Mouse (Mus musculus): ENCODE data around the gene B4galt5.

The B4galt5 gene

DNA sequence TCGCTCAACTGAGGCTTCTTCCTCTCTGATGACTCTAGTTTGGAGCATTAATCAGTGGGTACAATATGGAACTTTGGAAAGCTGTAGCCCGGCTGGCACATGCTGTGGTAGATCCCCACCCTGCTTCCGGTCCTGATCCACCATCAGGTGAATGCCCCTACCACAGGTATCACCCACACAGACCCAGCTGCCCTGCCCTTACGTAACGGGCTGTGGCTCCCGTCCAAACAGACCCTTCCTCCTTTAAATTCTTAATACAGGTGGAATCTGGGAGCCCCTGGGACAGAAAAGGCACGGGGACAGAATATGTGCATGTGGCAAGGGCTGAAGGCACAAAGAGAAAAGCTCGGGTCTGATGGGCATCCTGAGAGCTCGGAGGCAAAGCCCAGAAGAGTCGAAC lies 73.1 kb downstream of the B4galt5 start:
- DNase-seq (ENCODE audit: low spot score), result peak; percentile 0

DNA sequence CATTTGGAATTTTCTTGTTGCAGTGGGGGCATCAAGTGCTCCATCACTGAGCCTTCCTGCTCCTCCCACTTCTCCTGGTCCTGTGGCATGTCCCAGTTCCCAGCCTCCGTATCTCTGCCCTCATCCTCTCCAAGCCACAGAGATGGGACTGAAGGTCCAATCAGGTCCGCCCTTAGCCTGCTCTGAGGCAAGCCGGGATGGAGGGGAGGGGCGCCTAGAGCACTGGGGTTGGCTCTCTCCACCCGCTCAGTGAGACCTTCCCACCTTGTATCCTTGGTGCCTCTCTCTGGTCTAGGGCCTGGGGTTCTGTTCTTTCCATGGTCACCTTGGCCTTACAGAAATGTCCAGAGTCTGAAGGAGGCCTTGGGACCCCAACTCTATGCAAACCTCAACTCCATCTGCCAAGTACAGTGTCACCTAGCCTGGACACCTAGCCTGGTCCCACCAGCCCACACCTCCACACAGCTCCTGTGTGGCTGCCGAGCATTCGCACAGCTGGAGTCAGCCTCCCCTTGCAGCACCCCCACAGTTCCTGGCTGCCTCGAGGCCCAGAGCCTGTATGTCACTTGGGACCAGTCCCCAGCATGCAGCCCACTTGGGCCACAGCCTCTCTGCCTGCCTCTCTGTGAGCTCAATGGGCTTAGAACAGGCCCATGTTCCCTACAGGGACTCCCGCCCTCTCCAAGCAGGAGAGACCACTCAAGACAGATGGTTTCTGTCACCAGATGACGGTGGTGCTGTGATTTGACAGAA lies 74.1 kb downstream of the B4galt5 start:
- peak; percentile 0 for DNase-seq (ENCODE audit: low spot score)

DNA sequence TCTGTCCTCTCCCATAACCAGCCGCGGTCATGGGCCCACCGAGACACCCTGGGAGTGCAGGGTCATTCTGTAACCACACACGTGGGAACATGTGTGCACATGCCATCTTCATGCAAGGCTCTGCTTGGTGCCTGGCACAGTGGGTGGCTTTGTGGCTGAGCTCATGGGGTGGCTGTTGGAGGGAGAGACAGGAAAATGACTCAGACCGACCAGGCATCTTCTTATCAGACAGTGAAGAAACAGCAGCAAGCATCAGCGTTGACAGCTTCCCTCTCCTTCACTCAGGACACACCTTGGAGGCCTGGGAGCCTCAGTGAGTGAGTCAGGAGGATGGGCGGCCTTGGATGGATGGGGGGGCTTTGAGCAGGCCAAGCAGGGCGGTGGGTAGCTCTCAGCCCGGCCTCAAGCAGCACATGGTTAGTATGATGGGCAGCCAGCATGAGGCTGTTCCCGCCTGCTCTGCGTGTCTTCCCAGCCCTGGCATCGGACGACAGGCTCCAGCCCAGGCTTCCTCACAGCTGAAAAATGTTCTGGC lies 75.7 kb downstream of the B4galt5 start:
- DNase-seq (ENCODE audit: low spot score), result peak; percentile 0

DNA sequence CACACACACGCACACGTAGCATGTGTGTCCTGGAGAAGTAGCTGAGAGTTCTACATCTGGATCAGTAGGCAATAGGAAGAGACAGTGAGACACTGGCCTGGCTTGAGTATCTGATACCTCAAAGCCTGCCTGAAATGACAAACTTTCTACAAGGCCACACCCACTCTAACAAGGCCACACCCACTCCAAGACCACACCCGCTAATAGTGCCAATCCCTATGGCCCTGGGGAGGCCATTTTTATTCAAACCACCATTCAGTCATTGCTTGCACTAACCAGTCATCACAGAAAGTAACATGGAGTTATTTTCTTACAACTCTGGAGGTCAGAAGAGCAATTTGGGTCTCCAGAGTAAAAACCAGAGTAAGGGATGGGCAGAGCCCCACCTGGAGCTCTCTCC lies 76.3 kb downstream of the B4galt5 start:
- peak; percentile 0 for DNase-seq (ENCODE audit: low spot score)

DNA sequence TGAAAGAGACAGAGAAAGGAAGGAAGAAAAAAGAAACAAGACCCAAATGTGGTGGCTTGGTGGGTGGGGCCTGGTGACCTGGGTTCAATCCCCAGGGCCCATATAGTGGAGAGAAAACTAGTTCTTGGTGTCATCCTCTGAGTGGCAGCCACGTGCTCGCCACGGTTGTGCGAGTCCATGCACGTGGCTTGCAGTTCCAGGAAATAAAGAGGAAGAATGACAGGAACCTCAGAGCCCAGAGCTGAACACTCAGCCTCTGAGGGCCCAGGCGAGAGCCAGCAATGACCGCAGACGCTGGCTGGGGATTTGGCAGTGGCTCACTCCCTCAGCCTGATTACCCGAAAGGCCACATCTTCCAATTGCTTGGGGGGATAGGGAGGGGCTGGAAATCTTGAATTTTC lies 77.9 kb downstream of the B4galt5 start:
- peak; percentile 0 for DNase-seq (ENCODE audit: low spot score)

DNA sequence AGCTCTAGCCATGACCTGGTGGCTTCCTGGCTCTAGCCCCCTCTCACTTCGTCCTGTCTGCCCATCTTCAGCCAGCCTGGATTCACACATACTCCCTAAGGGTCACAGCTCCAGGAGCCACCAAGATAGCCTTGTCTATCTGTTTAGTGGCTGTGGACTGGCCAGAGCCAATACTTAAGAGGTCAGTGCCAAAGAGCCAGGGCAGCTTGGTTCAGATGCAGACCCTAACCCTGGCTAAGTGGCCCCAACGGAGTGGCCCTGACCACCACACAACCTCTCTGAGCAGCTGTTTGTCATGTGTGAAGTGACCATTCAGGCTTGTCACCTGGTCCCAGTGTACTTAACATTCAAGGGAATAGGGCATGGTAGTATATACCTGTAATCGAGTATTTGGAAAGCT lies 78.5 kb downstream of the B4galt5 start:
- DNase-seq (ENCODE audit: low spot score), result no peak

DNA sequence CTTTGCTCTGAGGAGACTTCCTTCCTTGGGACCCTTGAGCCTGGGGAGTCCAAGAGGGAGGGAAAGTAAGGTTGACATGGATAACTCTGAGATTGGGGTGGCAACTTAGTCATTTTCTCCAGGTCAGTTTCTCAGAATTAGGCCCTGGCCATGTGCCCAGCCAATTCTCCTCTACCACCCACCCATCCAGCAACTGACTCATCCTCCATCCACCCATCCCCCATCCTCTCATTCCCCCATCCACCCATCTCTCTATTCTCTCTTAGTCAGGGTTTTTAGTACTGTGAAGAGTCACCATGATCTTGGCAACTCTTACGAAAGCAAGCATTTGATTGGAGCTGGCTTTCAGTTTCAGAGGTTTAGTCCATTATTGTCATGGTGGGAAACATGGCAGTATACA lies 80.3 kb downstream of the B4galt5 start:
- DNase-seq (ENCODE audit: low spot score), result no peak

DNA sequence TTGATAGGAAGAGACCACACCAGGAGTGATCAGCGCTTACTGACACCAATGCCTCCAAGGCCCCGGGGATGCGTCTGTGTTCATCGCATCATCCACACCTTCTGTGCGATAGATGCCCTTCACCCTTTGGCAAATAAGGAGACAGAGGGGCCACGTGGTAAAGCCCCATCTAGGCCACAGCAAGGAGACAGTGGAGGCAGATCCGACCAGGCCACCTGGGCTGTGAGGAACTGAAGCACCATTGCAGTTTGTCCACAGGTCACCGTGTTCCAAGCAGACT lies 80.6 kb downstream of the B4galt5 start:
- peak; percentile 0 for DNase-seq (ENCODE audit: low spot score)

DNA sequence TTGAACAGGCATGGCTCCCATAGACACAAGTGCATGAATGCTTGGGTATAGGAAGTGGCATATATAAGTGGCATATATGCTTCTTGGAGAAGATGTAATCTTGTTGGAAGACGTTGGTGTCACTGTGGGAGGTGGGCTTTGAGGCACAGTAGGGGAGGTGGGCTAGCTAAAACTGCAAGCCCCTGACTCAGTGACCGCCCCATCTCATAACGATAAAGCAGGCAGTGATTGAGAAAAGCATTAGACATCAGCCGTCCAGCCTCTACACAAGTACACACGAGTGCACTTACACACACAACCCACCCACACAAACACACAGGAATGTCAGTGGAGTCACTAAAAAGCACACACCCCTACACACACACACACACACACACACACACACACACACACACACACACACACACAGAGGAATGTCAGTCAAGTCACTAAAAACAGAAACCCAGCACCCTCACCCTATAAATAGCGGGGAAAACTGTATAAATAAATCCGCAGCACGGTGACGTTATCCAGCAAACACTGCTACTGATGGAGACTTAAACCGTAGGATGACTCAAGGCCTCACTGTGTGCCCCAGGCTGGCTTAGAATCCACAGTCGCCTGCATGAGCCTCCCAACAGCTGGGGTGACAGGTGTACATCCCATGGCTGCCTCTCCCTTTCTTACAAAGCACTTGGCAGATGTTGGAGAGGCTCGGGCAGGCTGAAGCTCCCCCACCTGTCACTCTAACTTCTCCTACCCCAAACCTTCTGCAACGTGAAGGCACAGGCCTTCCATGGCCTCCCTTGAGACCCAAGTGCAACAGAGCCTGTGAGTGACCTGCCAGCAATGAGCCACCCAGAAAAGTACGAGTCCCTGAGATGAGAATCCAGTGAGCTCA lies 81.2 kb downstream of the B4galt5 start:
- DNase-seq (ENCODE audit: low spot score), result peak; percentile 0

DNA sequence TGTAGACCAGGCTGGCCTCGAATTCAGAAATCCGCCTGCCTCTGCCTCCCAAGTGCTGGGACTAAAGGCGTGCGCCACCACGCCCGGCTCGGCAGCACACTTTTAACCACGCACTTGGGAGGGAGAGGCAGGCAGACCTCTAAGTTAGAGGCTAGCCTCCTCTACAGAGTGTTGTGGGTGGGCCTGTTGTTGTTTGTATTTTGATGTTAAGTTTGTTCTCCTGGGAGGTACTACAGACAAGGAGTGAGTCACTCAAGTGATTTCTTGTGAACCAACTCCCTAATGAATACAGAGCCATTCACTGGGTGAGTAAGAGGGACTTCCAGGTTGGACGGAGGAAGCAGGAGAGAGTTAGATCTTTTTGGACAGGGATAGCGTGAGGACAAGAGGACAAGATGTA lies 82.8 kb downstream of the B4galt5 start:
- no peak for DNase-seq (ENCODE audit: low spot score)

DNA sequence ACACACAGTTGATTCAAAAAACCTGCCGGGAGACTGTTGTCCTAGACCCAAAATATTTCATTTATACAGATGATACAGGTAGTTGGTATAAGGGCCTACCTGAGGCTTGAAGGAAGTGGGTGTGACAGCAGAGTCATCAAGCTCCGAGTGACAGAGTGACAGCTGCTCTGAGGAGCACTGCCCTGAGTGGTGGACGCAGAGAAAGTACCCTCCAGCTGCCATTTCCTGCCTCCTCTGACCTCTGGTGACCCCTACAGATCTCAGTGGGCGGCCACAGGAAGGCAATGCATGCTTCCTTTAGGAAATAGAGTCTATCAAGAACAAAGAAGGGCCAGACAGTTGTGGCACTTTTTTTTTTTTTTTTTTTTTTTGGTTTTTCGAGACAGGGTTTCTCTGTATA lies 83.2 kb downstream of the B4galt5 start:
- DNase-seq (ENCODE audit: low spot score), result no peak

DNA sequence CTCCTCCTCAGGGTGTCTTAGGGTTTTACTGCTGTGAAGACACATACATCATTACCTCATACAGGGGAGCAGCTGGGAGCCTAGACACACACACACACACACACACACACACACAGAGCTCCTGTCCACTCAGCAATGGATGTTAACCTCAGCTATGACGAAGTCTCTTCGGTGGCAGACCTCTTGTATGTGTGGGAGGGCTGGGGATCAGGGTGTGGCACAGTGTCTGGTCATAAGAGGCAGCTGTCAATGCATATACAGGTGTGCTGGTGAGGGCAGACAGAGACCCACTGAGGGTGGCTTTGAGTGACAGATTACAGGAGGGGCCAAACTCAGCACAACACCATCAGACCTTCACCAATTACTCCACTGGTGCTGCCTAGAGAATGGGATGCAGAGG lies 84.0 kb downstream of the B4galt5 start:
- peak; percentile 0 for DNase-seq (ENCODE audit: low spot score)

DNA sequence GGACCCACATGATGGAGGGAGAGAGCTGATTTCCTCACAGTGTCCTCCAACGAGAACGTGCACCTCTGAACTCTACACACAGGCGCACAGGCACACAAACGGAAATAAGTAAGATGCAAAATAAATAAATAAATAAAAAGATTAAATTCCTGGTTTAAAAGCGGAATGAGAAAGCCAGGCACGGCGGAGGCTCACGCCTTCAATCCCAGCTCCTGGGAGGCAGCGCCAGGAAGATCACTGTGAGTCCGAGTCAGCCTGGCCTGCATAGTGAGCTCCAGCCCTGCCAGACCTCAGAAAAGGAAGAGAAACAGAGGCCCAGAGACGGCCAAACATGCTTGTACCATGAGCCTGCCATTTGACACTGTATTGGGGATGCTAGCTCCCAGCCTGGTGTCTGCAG lies 85.1 kb downstream of the B4galt5 start:
- DNase-seq (ENCODE audit: low spot score), result peak; percentile 0

DNA sequence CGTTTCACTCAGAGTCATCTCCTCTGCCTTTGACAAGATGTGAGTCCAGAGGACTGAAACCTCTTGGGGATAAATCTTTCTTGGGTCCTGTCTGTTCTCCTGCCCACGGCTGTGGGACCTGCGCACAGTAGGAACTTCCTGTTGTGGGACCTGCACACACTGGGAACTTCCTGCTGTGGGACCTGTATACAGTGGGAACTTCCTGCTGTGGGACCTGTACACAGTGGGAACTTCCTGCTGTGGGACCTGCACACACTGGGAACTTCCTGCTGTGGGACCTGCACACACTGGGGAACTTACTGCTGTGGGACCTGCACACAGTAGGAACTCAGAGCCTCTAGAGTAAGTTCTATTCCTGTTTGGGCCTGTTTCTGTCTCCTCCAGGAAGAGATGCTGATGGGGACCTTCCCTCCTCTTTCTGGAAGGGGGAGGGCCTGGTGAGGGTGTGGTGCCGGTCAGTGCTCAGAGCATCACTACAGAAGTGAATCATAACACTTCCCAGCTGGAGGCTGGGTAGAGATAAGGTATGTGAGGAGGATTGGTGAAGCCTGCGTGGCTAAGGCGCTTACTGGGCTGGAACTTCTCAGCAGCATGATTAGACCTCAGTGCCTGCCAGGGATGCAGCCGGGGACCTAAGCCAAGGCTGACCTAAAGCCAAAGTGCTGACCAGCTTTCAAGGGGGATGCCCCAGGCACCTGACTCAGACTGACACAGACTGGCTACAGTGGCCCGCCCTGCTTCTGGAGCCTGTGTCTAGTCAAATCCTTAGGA lies 85.8 kb downstream of the B4galt5 start:
- peak; percentile 2 for DNase-seq (ENCODE audit: low spot score)

DNA sequence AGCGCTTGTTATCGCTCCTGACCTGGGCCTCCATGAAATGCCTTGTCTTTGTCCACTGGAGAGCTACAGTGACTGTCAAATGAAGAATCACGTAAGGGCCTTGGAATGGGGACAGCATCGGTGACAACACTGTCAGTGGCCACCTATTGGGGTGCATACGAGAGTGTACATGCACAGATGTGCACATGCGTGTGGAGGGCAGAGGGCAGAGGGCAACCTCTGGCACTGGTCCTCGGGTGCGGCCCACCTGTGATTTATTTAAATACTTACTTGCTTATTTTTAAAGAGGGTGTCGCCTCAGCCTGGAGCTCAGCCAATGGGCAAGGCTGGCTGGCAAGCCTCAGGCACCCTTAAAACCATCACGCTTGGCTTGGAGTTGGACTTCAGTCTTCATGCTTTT lies 86.5 kb downstream of the B4galt5 start:
- DNase-seq (ENCODE audit: low spot score), result peak; percentile 0

DNA sequence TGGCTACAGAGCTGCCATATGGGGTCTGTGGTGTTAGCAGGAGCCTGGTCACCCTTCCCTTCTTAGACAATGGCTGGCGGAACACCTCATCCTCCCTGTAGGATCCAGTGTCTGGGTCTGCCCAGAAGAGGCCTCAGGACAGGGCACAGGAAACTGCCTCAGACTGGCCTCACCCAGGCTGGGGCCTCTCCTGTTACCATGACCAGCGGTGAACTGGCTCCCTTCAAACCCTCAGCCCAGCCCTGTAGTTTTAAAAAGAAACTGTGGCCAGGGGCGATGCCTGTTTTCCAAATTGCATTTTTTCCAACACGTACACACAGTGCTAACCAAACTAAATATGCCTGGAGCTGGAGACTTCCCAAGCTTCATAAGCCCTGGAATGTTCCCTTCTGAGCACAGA lies 87.9 kb downstream of the B4galt5 start:
- DNase-seq (ENCODE audit: low spot score), result no peak

DNA sequence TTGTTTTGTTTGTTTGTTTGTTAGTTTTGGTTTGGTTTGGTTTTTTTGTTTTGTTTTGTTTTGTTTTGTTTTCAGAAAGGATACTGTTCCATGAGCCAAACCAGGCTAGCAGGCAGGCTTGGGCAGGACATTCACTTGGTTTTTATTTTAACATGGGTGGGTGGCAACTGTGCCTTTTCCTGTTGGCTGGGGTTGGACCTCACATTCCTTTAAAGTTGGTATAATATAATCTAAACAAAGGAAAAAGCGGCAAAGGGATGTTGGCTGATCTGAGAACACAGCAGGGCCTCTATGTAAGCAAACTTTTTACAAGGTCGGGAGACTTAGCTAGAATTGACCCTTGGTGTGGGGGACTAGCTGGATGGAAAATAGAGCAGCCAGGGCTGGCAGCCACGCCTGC lies 91.2 kb downstream of the B4galt5 start:
- DNase-seq (ENCODE audit: low spot score), result no peak

DNA sequence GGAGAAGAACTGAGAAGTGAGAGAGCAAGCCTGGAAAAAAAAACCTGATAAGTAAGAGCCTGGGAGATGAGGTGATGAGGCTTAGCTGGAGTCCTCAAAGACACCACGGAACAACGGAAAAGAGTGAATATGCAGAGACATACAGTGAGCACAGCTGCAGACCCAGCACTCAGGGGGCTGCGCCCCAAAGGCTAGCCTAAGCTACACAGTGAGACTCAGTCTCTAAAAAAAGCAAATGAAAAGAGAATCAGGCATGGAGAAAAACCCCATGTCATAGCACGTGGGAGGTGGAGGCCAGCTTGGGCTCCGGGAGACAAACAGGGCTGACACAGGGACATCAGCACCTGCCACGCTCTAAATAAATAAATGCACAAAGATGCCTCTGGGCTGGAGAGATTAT lies 94.2 kb downstream of the B4galt5 start:
- no peak for DNase-seq (ENCODE audit: low spot score)

DNA sequence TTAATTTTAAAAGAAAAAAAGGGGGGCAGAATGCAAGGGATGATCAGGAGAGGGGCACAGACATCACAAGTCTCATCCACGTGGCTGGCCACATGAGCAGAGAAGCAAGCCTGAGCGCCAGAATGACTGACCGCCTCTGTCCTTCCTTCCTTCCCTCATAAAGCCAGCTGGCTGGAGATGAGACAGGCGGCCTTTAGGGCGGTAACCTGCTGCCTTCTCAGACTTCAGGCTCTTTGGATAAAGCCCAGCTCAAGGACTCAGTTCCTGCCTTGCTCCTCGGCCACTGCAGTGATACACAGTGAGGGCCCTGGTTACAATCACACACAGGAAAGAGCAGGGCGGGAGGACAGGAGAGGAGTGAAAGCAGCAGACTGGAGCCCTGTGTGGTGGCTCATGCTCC lies 94.8 kb downstream of the B4galt5 start:
- no peak for DNase-seq (ENCODE audit: low spot score)

DNA sequence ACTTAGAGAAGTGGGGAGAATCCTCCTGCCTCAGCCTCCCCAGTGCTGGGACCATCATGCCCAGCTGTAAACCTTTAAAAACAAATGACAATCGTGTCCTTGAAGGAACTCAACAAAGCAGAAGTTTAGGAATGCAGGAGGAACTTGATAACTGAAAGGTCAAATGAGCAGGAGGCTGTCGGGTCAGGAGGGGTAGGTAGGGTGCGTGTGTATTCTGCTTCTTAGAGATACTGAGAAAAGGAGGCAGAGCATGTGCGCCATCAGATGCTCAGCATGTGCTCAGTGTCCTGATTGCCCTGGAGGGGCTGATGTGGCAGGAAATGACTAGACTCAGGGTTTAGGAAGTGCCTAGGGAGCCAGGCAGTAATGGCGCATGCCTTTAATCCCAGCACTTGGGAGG lies 95.5 kb downstream of the B4galt5 start:
- no peak for DNase-seq (ENCODE audit: low spot score)

DNA sequence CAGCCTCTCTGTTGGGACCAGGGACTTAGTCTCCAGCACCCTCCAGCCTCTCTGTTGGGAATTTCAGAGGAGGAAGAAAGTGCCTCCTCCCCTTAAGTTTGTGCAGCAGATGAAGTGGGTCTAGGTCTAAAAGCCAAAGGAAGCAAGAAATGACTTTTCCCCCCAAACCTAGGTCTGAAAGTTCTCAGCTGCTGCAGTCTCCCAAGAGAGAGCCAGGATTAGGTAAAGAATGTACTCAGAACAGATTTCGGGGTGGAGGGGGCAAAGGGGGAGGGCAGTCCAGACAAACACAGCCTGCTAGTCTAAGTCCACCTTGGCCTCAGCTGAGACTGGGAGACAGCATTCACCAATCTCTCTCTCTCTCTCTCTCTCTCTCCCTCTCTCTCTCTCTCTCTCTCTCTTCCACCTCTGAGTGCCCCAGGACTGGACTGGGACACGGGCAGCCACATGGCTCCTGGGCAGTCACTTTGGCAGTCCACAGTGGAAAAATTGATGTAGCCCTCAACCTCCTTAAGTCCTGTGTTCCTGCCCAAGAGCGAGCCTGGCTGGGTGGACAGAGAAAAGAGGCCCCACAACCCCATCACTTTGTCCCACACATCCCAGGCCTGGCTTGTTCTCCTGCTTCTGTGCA lies 96.8 kb downstream of the B4galt5 start:
- DNase-seq (ENCODE audit: low spot score), result no peak

DNA sequence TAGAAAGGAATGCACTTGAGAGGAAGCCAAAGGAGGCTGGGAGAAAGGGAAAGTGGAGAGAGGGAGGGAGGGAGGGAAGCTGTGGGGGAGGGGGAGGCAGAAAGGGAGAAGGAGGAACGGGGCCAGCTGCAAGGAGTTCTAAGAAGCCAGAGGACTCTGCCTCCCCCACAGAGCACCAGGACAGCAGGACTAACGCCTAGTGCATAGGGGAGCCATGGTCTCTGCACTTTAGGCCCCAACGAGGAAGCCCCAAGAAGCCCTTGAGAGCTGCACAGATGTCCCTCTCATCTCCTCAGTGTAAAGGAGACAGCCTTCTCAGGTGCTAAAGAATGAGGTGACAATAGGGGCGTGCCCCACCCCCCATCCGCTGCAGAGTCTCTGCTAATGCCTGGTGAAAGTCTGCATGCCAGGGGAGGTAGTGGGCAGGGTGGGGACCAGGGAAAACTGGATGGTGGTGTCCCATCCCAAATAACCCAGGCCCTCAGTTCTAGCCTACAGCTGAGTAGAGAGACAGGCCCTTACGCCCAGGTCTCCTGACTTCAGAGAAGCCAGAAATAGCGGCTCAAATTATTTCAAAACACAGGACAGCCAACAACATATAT lies 98.1 kb downstream of the B4galt5 start:
- no peak for DNase-seq (ENCODE audit: low spot score)

Measured in ovary, postnatal 10 days (tissue).